Mouse (Mus musculus): ENCODE data around the gene Vps37c.

The Vps37c gene

DNA sequence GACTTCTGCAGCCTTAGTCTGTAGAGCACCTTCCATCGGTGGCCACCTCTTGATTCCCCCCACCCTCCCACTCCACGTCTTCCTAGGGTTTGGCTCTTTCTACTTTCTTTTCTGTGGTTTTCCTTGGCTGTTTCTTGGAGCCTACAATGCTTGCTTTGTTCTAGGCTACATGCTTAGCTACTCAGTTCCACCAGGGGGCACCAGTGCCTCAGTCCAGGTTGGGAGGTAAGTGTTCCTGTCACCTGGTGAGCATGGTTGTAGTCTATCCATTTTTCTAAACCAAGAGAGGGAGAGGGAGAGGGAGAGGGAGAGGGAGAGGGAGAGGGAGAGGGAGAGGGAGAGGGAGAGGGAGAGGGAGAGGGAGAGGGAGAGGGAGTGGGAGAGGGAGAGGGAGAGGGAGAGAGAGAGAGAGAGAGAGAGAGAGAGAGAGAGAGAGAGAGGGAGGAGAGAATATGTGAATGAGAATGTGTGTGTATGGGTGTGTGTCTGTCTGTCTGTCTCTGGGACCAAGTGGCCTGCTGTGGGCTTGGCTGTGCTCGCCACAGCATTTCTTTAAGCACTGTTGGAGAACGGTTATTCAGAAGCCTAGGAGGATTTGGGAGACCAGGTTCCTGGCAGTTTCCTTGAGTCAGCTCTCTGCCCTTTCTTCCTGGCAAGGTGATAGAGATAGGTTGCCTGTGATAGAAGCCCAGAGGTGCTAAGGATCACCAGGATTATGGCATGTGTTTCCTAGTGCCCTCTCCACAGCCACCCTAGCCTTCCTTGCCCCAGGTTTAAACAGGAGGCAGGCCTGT is 26.3 kb downstream of the Vps37c start:
- DNase-seq: peak; percentile 96 to 97

GRCm38 (mm10) chr19:10715476-10715875 is 26.9 kb downstream of the Vps37c start:
- peak in 1 of 2 experiments; percentile 57 for DNase-seq

GRCm38 (mm10) chr19:10718251-10718775 is 29.8 kb downstream of the Vps37c start:
- DNase-seq: peak; percentile 60 to 64

DNA sequence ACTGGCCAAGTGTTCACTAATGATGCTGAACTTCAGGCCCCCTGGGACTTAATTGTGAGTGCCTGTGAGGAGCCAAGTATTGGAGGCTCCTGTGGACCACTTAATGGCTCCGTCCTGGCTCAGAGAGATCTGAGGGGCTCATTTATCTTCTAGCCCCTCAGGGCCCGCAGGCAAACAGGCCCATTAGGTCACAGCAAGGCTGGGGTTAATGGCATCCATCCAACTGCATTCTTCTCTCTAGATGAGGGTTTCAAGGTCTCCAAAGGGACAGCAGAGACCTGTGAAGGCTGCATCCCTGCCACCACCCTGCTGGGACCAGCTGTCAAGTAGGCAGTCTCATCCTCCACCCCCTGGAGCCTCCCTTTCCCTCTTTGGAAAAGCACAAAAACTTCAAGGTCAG is 31.2 kb downstream of the Vps37c start:
- peak; percentile 77 to 82 for DNase-seq

- no peak for DNase-seq
These were observed 32.0 kb downstream of the Vps37c start for GRCm38 (mm10) chr19:10720524-10720923.

DNA sequence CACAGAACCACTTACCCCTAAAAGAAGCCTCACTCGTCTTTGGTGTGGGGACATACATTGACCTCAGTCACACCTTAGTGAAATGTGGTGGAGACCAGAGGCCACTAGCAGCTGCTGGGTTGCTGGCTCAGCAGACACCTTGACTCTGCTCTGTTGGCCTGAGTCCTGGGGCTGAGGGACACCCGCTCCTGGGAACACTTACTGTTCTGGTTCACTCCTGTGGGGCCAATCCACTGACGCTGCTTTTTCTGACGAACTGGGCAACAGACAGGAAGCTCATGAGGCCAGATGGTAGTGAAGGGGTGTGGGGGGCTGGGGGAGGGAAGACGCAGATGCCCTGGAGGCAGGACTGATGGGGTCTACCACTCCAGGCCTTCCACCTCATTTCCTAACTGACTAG is 32.5 kb downstream of the Vps37c start:
- no peak for DNase-seq

- peak in 1 of 2 experiments; percentile 58 for DNase-seq
These were observed 34.5 kb downstream of the Vps37c start for GRCm38 (mm10) chr19:10723084-10723483.

- no peak for DNase-seq
These were observed 35.1 kb downstream of the Vps37c start for GRCm38 (mm10) chr19:10723649-10724048.

GRCm38 (mm10) chr19:10724629-10725363 is 36.3 kb downstream of the Vps37c start:
- DNase-seq: peak in 1 of 2 experiments; percentile 53

- no peak for DNase-seq
These were observed 41.4 kb downstream of the Vps37c start for GRCm38 (mm10) chr19:10729889-10730288.

GRCm38 (mm10) chr19:10730469-10730868 is 41.9 kb downstream of the Vps37c start:
- DNase-seq: no peak

GRCm38 (mm10) chr19:10731975-10732374 is 43.4 kb downstream of the Vps37c start:
- no peak for DNase-seq

DNA sequence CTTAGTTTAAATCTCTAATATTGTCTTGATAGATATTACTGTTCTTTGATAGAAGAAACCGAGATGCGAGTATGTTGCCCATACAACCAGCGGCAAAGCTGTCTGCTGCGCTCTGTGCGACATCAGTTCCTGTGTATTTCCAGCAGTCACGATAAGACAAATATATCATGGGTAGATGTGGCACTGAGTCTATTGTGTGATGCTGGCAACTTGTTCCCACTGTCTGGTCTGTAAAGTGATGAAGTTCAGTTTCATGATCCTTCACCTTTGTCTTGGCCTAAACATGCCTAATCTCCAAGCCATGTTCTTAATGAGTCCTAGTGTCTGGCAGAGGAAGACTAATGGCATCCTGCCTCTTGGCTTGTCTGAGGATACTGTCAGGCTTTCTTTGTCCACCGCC is 44.2 kb downstream of the Vps37c start:
- no peak for DNase-seq

GRCm38 (mm10) chr19:10733501-10734127 is 45.1 kb downstream of the Vps37c start:
- peak in 1 of 2 experiments; percentile 40 for DNase-seq

GRCm38 (mm10) chr19:10734554-10734953 is 46.0 kb downstream of the Vps37c start:
- no peak for DNase-seq

GRCm38 (mm10) chr19:10735061-10735460 is 46.5 kb downstream of the Vps37c start:
- no peak for DNase-seq

- DNase-seq: no peak
These were observed 47.3 kb downstream of the Vps37c start for GRCm38 (mm10) chr19:10735861-10736260.

DNA sequence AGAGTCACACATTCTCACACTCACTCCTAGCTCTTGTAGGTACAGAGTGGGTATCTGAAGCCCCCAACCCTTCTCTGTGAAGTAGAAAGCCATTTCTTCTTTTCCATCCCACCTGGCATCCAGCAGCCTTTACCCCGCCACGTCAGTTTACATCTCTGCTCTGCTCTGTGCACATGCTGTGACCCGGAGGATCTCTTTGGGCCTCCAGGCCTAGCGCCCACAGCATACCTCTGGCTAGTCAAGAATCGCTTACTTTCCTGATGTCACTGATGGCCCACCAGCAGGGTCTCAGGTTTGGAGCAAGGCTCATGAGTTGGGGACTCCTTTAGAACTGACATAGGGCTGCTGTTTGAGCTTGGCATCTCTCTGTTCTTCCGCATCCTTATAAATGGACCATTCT is 49.5 kb downstream of the Vps37c start:
- DNase-seq: no peak

DNA sequence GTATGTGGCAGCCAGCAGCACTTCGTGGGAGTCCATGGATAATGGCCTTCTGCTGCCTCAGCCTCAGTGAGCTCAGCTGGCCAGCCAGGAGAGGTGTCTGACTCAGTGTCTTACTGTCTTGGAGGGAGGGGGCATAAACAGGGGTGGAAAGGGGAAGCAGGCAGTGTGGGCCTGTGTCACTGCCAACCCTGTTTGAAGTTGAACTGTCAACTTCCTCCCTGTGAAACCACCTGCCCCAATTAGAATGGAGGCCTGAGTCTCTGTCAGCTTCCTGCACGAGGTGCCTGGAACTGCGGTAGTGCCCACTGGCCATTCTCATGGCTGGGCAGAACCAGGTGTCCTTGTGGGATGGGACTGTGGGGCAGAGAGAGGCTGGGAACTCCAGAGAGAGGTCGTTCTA is 50.3 kb downstream of the Vps37c start, which contains the start of gene Cd5:
TSS of gene Cd5 (minus strand) at position 192 of the 400 bp plus-strand sequence.
- DNase-seq: no peak

DNA sequence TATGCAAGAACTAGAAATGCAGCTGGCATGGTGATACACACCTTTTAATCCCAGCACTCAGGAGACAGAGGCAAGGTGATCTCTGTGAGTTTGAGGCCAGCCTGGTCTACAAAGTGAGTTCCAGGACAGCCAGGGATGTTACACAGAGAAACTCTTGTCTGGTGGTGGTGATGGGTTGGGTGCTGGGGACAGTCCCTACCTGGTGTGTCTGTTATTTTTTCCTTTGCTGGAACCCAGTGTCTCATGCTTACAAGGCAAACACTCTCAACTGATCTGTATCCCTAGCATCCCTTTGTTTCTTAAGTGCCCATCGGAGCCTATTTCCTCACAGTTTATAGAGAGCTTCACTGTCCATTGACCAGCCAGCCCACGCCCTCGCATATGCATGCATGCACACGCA is 51.4 kb downstream of the Vps37c start:
- no peak for DNase-seq

- DNase-seq: peak in 1 of 2 experiments; percentile 2
These were observed 52.3 kb downstream of the Vps37c start for GRCm38 (mm10) chr19:10740641-10741440.

GRCm38 (mm10) chr19:10742145-10742544 is 53.6 kb downstream of the Vps37c start:
- DNase-seq: no peak
